Mouse (Mus musculus) lung, postnatal 0 days (tissue): ENCODE data around the gene Bhlhe23.

ENCODE experiments used
- CTCF ChIP-seq: IDR thresholded peaks from 2 replicates; pipeline ENCODE4 v1.5.1; 2016; ENCODE audit warnings: antibody characterized with exemption, mild to moderate bottlenecking
- EP300 ChIP-seq: IDR thresholded peaks from 2 replicates; pipeline ENCODE4 v1.6.1; 2016; ENCODE audit warnings: antibody characterized with exemption, mild to moderate bottlenecking, control low read depth

- no peak for TF ChIP-seq CTCF
- TF ChIP-seq EP300 = no peak
Observed at GRCm38 (mm10) chr2:180741421-180741820, 35.3 kb downstream of the Bhlhe23 start.
